Mouse (Mus musculus) megakaryocyte, embryonic 14.5 days (primary cell): Measurements from ENCODE around the gene Parp4. TPM values are rescaled to one million over a fixed set of nuclear protein-coding genes. Genes with fewer than 3 reads are reported as not detected.
A peak's percentile ranks its signal among the peaks of the same experiment; 100 is the strongest.

ENCODE experiments used
- H3K27me3 ChIP-seq: replicated peaks from 2 replicates; pipeline ENCODE3; 2012; ENCODE audit warnings: inconsistent platforms
- H3K36me3 ChIP-seq: replicated peaks from 2 replicates; pipeline ENCODE3; 2012; ENCODE audit warnings: low read length, inconsistent platforms, mixed read lengths
- H3K4me1 ChIP-seq: 2 replicates; pipeline ENCODE4 v1.6.1; 2012; ENCODE audit warnings: inconsistent platforms
- H3K4me3 ChIP-seq: replicated peaks from 2 replicates; pipeline ENCODE3; 2012; ENCODE audit warnings: moderate library complexity, mild to moderate bottlenecking, inconsistent platforms
- H3K9me3 ChIP-seq: 2 replicates; pipeline ENCODE4 v1.6.1; 2012; ENCODE audit warnings: inconsistent platforms
- FLI1 ChIP-seq: IDR thresholded peaks from 2 replicates; pipeline ENCODE4 v1.6.1; 2012; ENCODE audit warnings: low read length, inconsistent platforms, mixed read lengths
- GATA1 ChIP-seq: IDR thresholded peaks from 3 replicates; pipeline ENCODE4 v1.6.1; 2012; ENCODE audit warnings: mixed read lengths, low read length, inconsistent platforms, borderline replicate concordance
- polyA plus RNA-seq: library from polyadenylated mRNA; stranded (reverse); fragments of >175 nt; gene quantifications from 2 replicates; pipeline ENCODE4 v1.2.3, GENCODE M21; 2012; ENCODE audit warnings: low replicate concordance; ENCODE audit not compliant: insufficient read depth

Parp4 gene
- polyA plus RNA-seq, 1 experiment = 1.8 TPM

- H3K27me3 ChIP-seq = no peaks in the 10 kb centered on the region
- H3K9me3 ChIP-seq = no peaks in the 10 kb centered on the region
- H3K4me3 ChIP-seq = peak overlapping the region; percentile 100
- peaks cover 13% of the 10 kb centered on the region for H3K36me3 ChIP-seq
- TF ChIP-seq GATA1 (no peak), FLI1 (no peak)
- H3K4me1 ChIP-seq = peaks cover 31% of the 10 kb centered on the region
These were observed 91.5 kb downstream of the Parp4 start for GRCm38 (mm10) chr14:56666909-56667308.

GRCm38 (mm10) chr14:56667969-56668802, 92.8 kb downstream of the Parp4 start, which contains the start of gene Mphosph8:
TSS of gene Mphosph8 (plus strand) at chr14:56668248.
- Histone ChIP-seq H3K9me3 (no peaks in the 10 kb centered on the region), H3K4me3 (peak within 1 kb of the TSS; percentile 100), H3K36me3 (peaks cover 26% of the 10 kb centered on the region), H3K4me1 (peaks cover 31% of the 10 kb centered on the region), H3K27me3 (no peaks in the 10 kb centered on the region)
- TF ChIP-seq GATA1 (no peak), FLI1 (no peak)

- Histone ChIP-seq H3K36me3 (peaks cover 36% of the 10 kb centered on the region), H3K9me3 (no peaks in the 10 kb centered on the region), H3K27me3 (no peaks in the 10 kb centered on the region), H3K4me3 (peak overlapping the region; percentile 100), H3K4me1 (peaks cover 31% of the 10 kb centered on the region)
- no peak for TF ChIP-seq GATA1
- TF ChIP-seq FLI1 = no peak
These were observed 93.7 kb downstream of the Parp4 start for GRCm38 (mm10) chr14:56669046-56669620.

GRCm38 (mm10) chr14:56685426-56685825, 110.0 kb downstream of the Parp4 start:
- TF ChIP-seq FLI1 = no peak
- TF ChIP-seq GATA1 = no peak
- H3K36me3 ChIP-seq = peaks cover 90% of the 10 kb centered on the region
- H3K9me3 ChIP-seq = no peaks in the 10 kb centered on the region
- H3K4me3 ChIP-seq = peak overlapping the region; percentile 65
- H3K27me3 ChIP-seq = no peaks in the 10 kb centered on the region
- peaks cover 39% of the 10 kb centered on the region for H3K4me1 ChIP-seq

- no peak overlapping the region for H3K4me3 ChIP-seq
- no peak for TF ChIP-seq GATA1
- no peak for TF ChIP-seq FLI1
- H3K27me3 ChIP-seq = no peaks in the 10 kb centered on the region
- peaks cover 95% of the 10 kb centered on the region for H3K36me3 ChIP-seq
- no peaks in the 10 kb centered on the region for H3K9me3 ChIP-seq
- peaks cover 26% of the 10 kb centered on the region for H3K4me1 ChIP-seq
These were observed 113.7 kb downstream of the Parp4 start for GRCm38 (mm10) chr14:56689116-56689515.

GRCm38 (mm10) chr14:56689766-56690165, 114.3 kb downstream of the Parp4 start:
- TF ChIP-seq GATA1 = no peak
- TF ChIP-seq FLI1 = no peak
- Histone ChIP-seq H3K9me3 (no peaks in the 10 kb centered on the region), H3K4me1 (peaks cover 26% of the 10 kb centered on the region), H3K4me3 (no peak overlapping the region), H3K27me3 (no peaks in the 10 kb centered on the region), H3K36me3 (peaks cover 95% of the 10 kb centered on the region)

GRCm38 (mm10) chr14:56695495-56695894, 120.1 kb downstream of the Parp4 start:
- H3K27me3 ChIP-seq = no peaks in the 10 kb centered on the region
- no peaks in the 10 kb centered on the region for H3K9me3 ChIP-seq
- TF ChIP-seq FLI1 = no peak
- TF ChIP-seq GATA1 = no peak
- H3K4me3 ChIP-seq = no peak overlapping the region
- H3K36me3 ChIP-seq = peaks cover 100% of the 10 kb centered on the region
- no peaks in the 10 kb centered on the region for H3K4me1 ChIP-seq

GRCm38 (mm10) chr14:56697836-56698235, 122.4 kb downstream of the Parp4 start:
- Histone ChIP-seq H3K4me3 (no peak overlapping the region), H3K27me3 (no peaks in the 10 kb centered on the region), H3K36me3 (peaks cover 89% of the 10 kb centered on the region)

GRCm38 (mm10) chr14:56702644-56703043, 127.2 kb downstream of the Parp4 start:
- Histone ChIP-seq H3K9me3 (no peaks in the 10 kb centered on the region), H3K4me1 (peaks cover 53% of the 10 kb centered on the region), H3K4me3 (no peak overlapping the region), H3K36me3 (peaks cover 56% of the 10 kb centered on the region), H3K27me3 (no peaks in the 10 kb centered on the region)
- TF ChIP-seq GATA1 (no peak), FLI1 (no peak)

More at GRCm38 (mm10) chr14:56697836-56698235, 122.4 kb downstream of the Parp4 start:
- Histone ChIP-seq H3K9me3 (no peaks in the 10 kb centered on the region), H3K4me1 (peaks cover 4% of the 10 kb centered on the region)
- TF ChIP-seq GATA1 (no peak), FLI1 (no peak)

- peaks cover 42% of the 10 kb centered on the region for H3K36me3 ChIP-seq
- peaks cover 70% of the 10 kb centered on the region for H3K4me1 ChIP-seq
- TF ChIP-seq FLI1 (no peak), GATA1 (no peak)
- peak overlapping the region; percentile 74 for H3K4me3 ChIP-seq
- no peaks in the 10 kb centered on the region for H3K27me3 ChIP-seq
- H3K9me3 ChIP-seq = no peaks in the 10 kb centered on the region
These were observed 130.3 kb downstream of the Parp4 start for GRCm38 (mm10) chr14:56705687-56706086.

Other genes starting within 250 kb of the Parp4 start
- not detected in 2 replicates for gene Atp12a, start 210.6 kb upstream of the Parp4 start, polyA plus RNA-seq
- not detected in 2 replicates for gene Rnf17, start 173.0 kb upstream of the Parp4 start, polyA plus RNA-seq
- 1.4 TPM in 1 of 2 replicates, not detected in the other for gene Cenpj, start 194 bp upstream of the Parp4 start, polyA plus RNA-seq
- gene Mphosph8, start 92.6 kb downstream of the Parp4 start, polyA plus RNA-seq = 1.9 and 5.5 TPM in 2 replicates
- 1.7 and 4.4 TPM in 2 replicates for gene Pspc1, start 202.7 kb downstream of the Parp4 start, polyA plus RNA-seq
- 0.67 and 1.5 TPM in 2 replicates for gene Zmym5, start 236.1 kb downstream of the Parp4 start, polyA plus RNA-seq